Mouse (Mus musculus): ENCODE data around the gene Nlgn1. TPM values are rescaled to one million over a fixed set of nuclear protein-coding genes. Genes with fewer than 3 reads are reported as not detected.

The Nlgn1 gene
- polyA plus RNA-seq, 1 experiment from 2014 or later: 0.23 TPM

DNA sequence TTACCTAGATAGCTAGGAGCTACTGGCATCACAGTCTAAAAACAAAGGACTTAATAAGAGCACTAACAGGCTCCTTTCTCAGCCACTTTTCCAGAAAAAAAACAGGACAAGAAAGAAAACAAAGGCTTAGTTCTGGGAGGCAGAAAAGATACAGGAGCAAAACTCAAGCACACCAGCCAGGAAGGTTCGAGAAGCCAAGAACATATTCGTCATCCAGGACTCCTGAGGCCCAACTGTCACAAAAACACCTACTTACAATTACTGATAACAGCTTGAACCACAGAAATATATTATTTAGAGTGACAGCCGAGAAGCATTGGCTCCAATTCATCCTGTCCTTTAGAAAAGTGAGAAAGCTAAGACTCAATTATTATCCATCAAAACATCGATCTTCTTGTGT, 281.5 kb downstream of the Nlgn1 start:
- Histone ChIP-seq H3K4me3 (ENCODE audit: low read depth, low read length) (no peak overlapping the region), H3K4me2 (no peak overlapping the region), H3K9ac (ENCODE audit: low read depth, low read length) (no peak overlapping the region), H3K27ac (ENCODE audit: low read depth, low read length) (no peak overlapping the region), H3K4me1 (ENCODE audit: control insufficient read depth, insufficient read depth, low read length) (no peaks in the 10 kb centered on the region), H3K36me3 (ENCODE audit: control insufficient read depth, insufficient read depth, low read length) (no peaks in the 10 kb centered on the region), H3K27me3 (ENCODE audit: control insufficient read depth, insufficient read depth, low read length) (no peaks in the 10 kb centered on the region), H3K9me3 (replicated peaks; ENCODE audit: control insufficient read depth, low read length) (no peaks in the 10 kb centered on the region)
- no peak for ATAC-seq (replicated peaks; ENCODE audit: insufficient number of reproducible peaks, low FRiP score, low TSS enrichment)
- WGBS (ENCODE audit: insufficient replicate concordance): 65% methylated on average over 4 of the region's 4 CpGs

DNA sequence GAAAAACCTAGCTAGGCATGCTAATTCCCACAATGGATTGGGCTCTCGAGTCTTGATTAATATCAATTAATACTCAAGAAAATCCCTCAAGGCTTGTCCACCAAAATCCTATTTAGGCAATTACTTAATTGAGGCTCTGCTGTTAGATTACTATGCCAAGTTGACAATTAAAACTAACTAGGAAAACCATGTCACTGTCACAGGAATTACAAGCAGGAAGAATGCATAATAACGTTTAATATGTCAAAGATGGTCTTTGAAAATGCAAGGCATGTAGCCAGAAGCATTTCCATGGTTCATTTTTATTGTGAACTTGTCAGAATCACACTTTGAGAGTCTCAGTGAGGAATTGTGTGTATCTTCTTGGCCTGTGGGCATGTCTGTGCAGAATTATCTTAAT, 289.3 kb downstream of the Nlgn1 start:
- no peak overlapping the region for H3K9ac ChIP-seq (ENCODE audit: low read depth, low read length)

DNA sequence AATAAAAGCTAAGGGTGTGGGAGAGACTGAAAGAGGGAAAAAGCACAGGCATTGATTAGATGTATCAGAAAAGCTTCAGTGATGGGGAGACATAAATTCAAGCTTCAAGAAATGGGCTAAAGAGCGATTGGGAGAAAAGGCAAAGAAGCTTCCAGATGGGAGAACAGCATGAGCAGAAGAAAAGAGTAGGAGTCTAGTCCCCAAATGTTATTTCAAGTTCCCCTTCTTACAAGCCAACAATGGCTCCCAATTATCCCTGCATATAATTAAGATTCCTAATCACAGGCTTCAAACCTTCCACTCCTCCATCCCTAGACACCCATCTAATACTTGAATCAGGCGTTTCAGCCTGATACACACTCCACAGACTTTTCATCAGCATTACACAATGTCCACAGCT, 292.6 kb downstream of the Nlgn1 start:
- H3K4me1 ChIP-seq (ENCODE audit: control insufficient read depth, insufficient read depth, low read length): no peaks in the 10 kb centered on the region
- no peaks in the 10 kb centered on the region for H3K27me3 ChIP-seq (ENCODE audit: control insufficient read depth, insufficient read depth, low read length)
- no peak for ATAC-seq (replicated peaks; ENCODE audit: insufficient number of reproducible peaks, low FRiP score, low TSS enrichment)
- no peaks in the 10 kb centered on the region for H3K36me3 ChIP-seq (ENCODE audit: control insufficient read depth, insufficient read depth, low read length)
- no peak overlapping the region for H3K27ac ChIP-seq (ENCODE audit: low read depth, low read length)
- H3K4me2 ChIP-seq: no peak overlapping the region
- H3K9ac ChIP-seq (ENCODE audit: low read depth, low read length): no peak overlapping the region
- H3K4me3 ChIP-seq (ENCODE audit: low read depth, low read length): no peak overlapping the region
- WGBS (ENCODE audit: insufficient replicate concordance): 71% methylated on average over 2 of the region's 2 CpGs
- no peaks in the 10 kb centered on the region for H3K9me3 ChIP-seq (replicated peaks; ENCODE audit: control insufficient read depth, low read length)

More for the DNA sequence above, 289.3 kb downstream of the Nlgn1 start:
- H3K9me3 ChIP-seq (replicated peaks; ENCODE audit: control insufficient read depth, low read length): no peaks in the 10 kb centered on the region
- H3K36me3 ChIP-seq (ENCODE audit: control insufficient read depth, insufficient read depth, low read length): no peaks in the 10 kb centered on the region
- H3K4me2 ChIP-seq: no peak overlapping the region
- no peaks in the 10 kb centered on the region for H3K27me3 ChIP-seq (ENCODE audit: control insufficient read depth, insufficient read depth, low read length)
- H3K27ac ChIP-seq (ENCODE audit: low read depth, low read length): no peak overlapping the region
- ATAC-seq (replicated peaks; ENCODE audit: insufficient number of reproducible peaks, low FRiP score, low TSS enrichment): no peak
- no peak overlapping the region for H3K4me3 ChIP-seq (ENCODE audit: low read depth, low read length)
- H3K4me1 ChIP-seq (ENCODE audit: control insufficient read depth, insufficient read depth, low read length): no peaks in the 10 kb centered on the region
- 75% methylated on average over 2 of the region's 2 CpGs for WGBS (ENCODE audit: insufficient replicate concordance)

DNA sequence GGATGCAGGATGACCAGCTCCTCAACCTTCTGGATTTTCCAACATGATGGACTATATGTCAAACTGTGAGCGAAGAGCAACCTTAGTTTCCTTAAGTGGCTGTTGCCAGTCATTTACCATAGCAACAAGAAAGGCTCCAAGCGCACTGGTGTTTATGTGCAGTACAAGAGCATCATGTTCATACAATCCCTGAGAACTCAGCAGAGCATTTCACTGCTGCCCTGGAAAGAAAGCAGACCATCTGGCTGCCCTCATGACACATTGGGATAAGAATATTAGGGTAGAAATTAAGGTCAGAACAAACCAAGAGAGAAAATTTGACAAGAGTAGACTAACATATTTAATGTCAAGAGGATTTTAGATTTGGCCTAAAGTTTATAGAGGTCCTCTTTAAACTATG, 306.2 kb downstream of the Nlgn1 start:
- Histone ChIP-seq H3K9me3 (replicated peaks; ENCODE audit: control insufficient read depth, low read length) (no peaks in the 10 kb centered on the region), H3K36me3 (ENCODE audit: control insufficient read depth, insufficient read depth, low read length) (no peaks in the 10 kb centered on the region), H3K27ac (ENCODE audit: low read depth, low read length) (no peak overlapping the region), H3K27me3 (ENCODE audit: control insufficient read depth, insufficient read depth, low read length) (no peaks in the 10 kb centered on the region), H3K4me1 (ENCODE audit: control insufficient read depth, insufficient read depth, low read length) (no peaks in the 10 kb centered on the region), H3K4me2 (no peak overlapping the region), H3K9ac (ENCODE audit: low read depth, low read length) (no peak overlapping the region), H3K4me3 (ENCODE audit: low read depth, low read length) (no peak overlapping the region)
- WGBS (ENCODE audit: insufficient replicate concordance): 88% methylated on average over 2 of the region's 2 CpGs
- no peak for ATAC-seq (replicated peaks; ENCODE audit: insufficient number of reproducible peaks, low FRiP score, low TSS enrichment)

DNA sequence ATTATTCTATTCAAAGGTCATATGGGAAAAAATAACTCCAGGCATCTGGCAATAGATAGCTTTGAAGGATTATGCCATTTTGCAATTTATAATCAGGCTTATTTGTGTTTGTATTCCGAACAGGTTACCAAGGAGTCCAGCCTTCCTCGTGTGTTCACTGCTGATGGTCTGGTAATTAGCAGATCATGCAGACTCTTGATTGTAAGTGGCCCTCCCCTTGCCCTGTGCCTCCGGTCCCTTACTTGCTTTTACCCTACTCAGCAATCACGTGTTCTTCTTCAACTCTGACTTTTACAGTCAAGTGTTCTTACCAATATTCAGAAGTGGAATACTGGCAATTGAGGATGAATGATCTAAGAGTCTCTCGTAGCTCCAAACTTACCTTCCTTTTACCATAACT, 309.0 kb downstream of the Nlgn1 start:
- Histone ChIP-seq H3K27ac (ENCODE audit: low read depth, low read length) (no peak overlapping the region), H3K4me3 (ENCODE audit: low read depth, low read length) (no peak overlapping the region), H3K9me3 (replicated peaks; ENCODE audit: control insufficient read depth, low read length) (no peaks in the 10 kb centered on the region), H3K9ac (ENCODE audit: low read depth, low read length) (no peak overlapping the region), H3K27me3 (ENCODE audit: control insufficient read depth, insufficient read depth, low read length) (no peaks in the 10 kb centered on the region), H3K4me1 (ENCODE audit: control insufficient read depth, insufficient read depth, low read length) (no peaks in the 10 kb centered on the region), H3K4me2 (no peak overlapping the region), H3K36me3 (ENCODE audit: control insufficient read depth, insufficient read depth, low read length) (no peaks in the 10 kb centered on the region)
- ATAC-seq (replicated peaks; ENCODE audit: insufficient number of reproducible peaks, low FRiP score, low TSS enrichment): no peak
- WGBS (ENCODE audit: insufficient replicate concordance): 70% methylated on average over 5 of the region's 5 CpGs

DNA sequence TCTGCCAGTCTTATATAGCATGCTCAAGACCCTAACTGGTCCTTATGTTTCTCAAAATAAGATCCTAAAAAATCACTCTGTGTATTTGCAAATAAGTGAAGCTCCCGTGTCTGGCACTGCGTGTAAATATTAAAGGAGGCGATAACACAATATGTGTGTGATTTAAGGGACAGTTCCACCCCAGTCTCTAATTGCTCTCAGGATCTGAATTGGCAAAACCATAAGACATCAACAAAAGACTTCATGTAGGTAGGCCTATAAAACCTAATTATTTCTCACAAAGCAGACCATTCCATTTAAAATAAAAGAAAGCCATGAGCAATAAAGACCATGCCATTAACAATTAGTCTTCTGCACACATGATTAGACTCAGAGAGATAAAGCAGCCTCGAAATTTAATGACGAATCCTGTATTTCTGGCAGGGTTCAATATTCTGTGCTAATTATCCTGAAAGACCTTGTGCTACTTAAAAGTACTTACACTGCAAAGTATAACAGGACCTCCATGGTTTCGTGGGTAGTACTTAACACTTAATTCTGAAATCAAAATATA, 310.6 kb downstream of the Nlgn1 start:
- Histone ChIP-seq H3K4me2 (no peak overlapping the region), H3K27me3 (ENCODE audit: control insufficient read depth, insufficient read depth, low read length) (no peaks in the 10 kb centered on the region), H3K4me3 (ENCODE audit: low read depth, low read length) (no peak overlapping the region), H3K9me3 (replicated peaks; ENCODE audit: control insufficient read depth, low read length) (no peaks in the 10 kb centered on the region), H3K9ac (ENCODE audit: low read depth, low read length) (no peak overlapping the region), H3K4me1 (ENCODE audit: control insufficient read depth, insufficient read depth, low read length) (no peaks in the 10 kb centered on the region), H3K36me3 (ENCODE audit: control insufficient read depth, insufficient read depth, low read length) (no peaks in the 10 kb centered on the region), H3K27ac (ENCODE audit: low read depth, low read length) (no peak overlapping the region)
- WGBS (ENCODE audit: insufficient replicate concordance): 80% methylated on average over 6 of the region's 6 CpGs
- ATAC-seq (replicated peaks; ENCODE audit: insufficient number of reproducible peaks, low FRiP score, low TSS enrichment): no peak

DNA sequence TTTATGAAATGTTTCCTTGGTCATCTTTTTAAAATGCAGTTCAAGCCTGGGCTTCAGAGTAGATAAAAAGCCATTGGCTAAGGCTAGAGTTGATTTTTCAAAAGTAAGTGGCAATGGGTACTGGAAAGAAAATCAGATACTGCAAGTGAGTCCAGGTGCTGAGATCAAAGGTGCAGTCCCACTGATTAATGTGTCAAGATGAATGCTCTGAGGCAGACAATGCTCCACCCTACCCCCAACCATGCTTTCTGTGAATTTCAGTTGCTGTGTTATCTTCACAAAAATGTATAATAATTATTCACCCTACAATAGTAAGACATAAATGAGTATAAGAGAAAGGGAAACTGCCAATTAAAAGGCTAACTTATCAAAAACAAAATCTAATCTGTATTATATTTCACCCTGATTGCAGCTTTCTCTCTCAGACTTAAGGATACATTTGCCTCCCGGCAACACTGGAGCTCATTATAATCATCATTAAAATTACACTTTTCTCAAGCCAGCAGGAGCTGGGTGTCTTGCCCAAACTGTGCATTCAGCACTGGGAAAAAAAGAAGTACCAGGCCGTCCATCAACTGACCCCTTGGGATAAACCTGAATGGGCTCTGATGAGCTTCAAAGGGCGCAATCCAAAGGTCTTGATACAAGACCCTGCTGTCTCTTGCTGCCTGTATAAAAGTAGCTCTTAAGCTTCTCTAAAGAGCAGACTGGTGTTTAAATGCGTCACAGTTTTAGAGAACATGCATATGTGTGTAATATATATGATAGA, 320.8 kb downstream of the Nlgn1 start:
- no peak overlapping the region for H3K4me2 ChIP-seq
- 76% methylated on average over 4 of the region's 4 CpGs for WGBS (ENCODE audit: insufficient replicate concordance)
- H3K36me3 ChIP-seq (ENCODE audit: control insufficient read depth, insufficient read depth, low read length): no peaks in the 10 kb centered on the region
- no peaks in the 10 kb centered on the region for H3K27me3 ChIP-seq (ENCODE audit: control insufficient read depth, insufficient read depth, low read length)
- no peaks in the 10 kb centered on the region for H3K4me1 ChIP-seq (ENCODE audit: control insufficient read depth, insufficient read depth, low read length)
- H3K4me3 ChIP-seq (ENCODE audit: low read depth, low read length): no peak overlapping the region
- no peak overlapping the region for H3K27ac ChIP-seq (ENCODE audit: low read depth, low read length)
- no peak for ATAC-seq (replicated peaks; ENCODE audit: insufficient number of reproducible peaks, low FRiP score, low TSS enrichment)
- no peak overlapping the region for H3K9ac ChIP-seq (ENCODE audit: low read depth, low read length)
- H3K9me3 ChIP-seq (replicated peaks; ENCODE audit: control insufficient read depth, low read length): no peaks in the 10 kb centered on the region

DNA sequence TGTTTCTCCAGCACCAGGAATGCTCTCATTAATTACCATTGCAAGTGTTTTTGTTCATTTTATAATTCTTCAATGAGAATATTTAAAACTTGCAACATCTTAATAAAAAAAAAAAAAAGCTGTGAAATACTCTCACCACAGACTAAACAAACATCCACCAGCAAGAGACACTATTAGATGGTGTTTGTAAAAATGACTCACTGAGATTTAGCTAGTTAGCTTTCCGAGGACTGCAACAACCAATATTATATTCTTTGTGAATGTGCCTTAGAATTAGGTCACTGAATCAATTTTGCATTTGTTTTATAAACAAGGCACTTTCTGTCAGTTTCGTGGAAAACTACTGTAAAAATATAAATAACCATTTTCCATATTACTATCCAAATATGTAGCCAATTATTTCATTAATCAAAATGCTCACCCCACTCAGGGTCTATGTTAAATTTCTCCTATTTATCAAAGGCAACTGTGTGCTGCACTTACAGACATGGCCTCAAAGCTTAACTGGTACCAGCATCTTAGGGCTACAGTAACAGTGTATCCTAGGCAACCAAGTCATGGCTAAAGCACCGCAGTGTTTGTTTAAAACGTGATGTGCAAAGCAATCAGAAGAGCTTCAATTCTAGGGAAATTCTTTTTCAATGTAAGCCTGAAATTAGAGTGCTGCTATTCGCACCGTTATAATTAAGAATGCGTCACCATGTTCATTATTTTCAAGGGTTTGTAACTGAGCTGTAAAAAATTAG, 329.2 kb downstream of the Nlgn1 start:
- Histone ChIP-seq H3K9me3 (replicated peaks; ENCODE audit: control insufficient read depth, low read length) (no peaks in the 10 kb centered on the region), H3K36me3 (ENCODE audit: control insufficient read depth, insufficient read depth, low read length) (no peaks in the 10 kb centered on the region), H3K4me3 (ENCODE audit: low read depth, low read length) (no peak overlapping the region), H3K27me3 (ENCODE audit: control insufficient read depth, insufficient read depth, low read length) (no peaks in the 10 kb centered on the region), H3K9ac (ENCODE audit: low read depth, low read length) (no peak overlapping the region), H3K27ac (ENCODE audit: low read depth, low read length) (no peak overlapping the region), H3K4me1 (ENCODE audit: control insufficient read depth, insufficient read depth, low read length) (no peaks in the 10 kb centered on the region), H3K4me2 (no peak overlapping the region)
- WGBS (ENCODE audit: insufficient replicate concordance): 72% methylated on average over 7 of the region's 7 CpGs
- no peak for ATAC-seq (replicated peaks; ENCODE audit: insufficient number of reproducible peaks, low FRiP score, low TSS enrichment)

All from heart, embryonic 11.5 days (tissue).